Mouse (Mus musculus): ENCODE data around the gene Pdlim7. TPM values are rescaled to one million over a fixed set of nuclear protein-coding genes. Genes with fewer than 3 reads are reported as not detected.
A peak's percentile ranks its signal among the peaks of the same experiment; 100 is the strongest.

Pdlim7 gene
- total and polyA plus RNA-seq, 3 experiments: 46.9 to 98.2 (median 54.0) TPM

GRCm38 (mm10) chr13:55472132-55473022 is 41.1 kb downstream of the Pdlim7 start:
- Histone ChIP-seq H3K4me3 (peak overlapping the region; percentile 70), H3K27ac (peak overlapping the region; percentile 62), H3K9ac (ENCODE audit: low read depth, low read length) (peak overlapping the region; percentile 91), H3K4me1 (ENCODE audit: control insufficient read depth, insufficient read depth, low read length) (peaks cover 2% of the 10 kb centered on the region; the same call in 1 of the 2 replicates), H3K27me3 (ENCODE audit: control insufficient read depth, insufficient read depth, low read length) (no peaks in the 10 kb centered on the region), H3K36me3 (ENCODE audit: control insufficient read depth, insufficient read depth, low read length) (no peaks in the 10 kb centered on the region), H3K79me2 (replicated peaks; ENCODE audit: control insufficient read depth, insufficient read depth, low read length) (no peaks in the 10 kb centered on the region)
- TF ChIP-seq CTCF (IDR thresholded peaks at IDR 0.05) (0 out of 2 replicates have a peak, but pooled peaks have one; percentile 16), POLR2A (IDR thresholded peaks at IDR 0.05; ENCODE audit: insufficient read depth, low read depth, low read length) (no peak)
- WGBS: under 1% methylated on average over 102 of the region's 103 CpGs
- intact Hi-C loops (cut with DNase I): loop anchor here (2.0 kb wide), 2 partner anchors 26 to 40 kb away; partner anchors contain the start of gene Pdlim7
- peak; percentile 73 to 77 for DNase-seq

- Histone ChIP-seq H3K27ac (peak overlapping the region; percentile 62), H3K79me2 (replicated peaks; ENCODE audit: control insufficient read depth, insufficient read depth, low read length) (no peaks in the 10 kb centered on the region), H3K27me3 (ENCODE audit: control insufficient read depth, insufficient read depth, low read length) (no peaks in the 10 kb centered on the region), H3K4me3 (peak overlapping the region; percentile 70), H3K36me3 (ENCODE audit: control insufficient read depth, insufficient read depth, low read length) (no peaks in the 10 kb centered on the region), H3K4me1 (ENCODE audit: control insufficient read depth, insufficient read depth, low read length) (peaks cover 2% of the 10 kb centered on the region; the same call in 1 of the 2 replicates), H3K9ac (ENCODE audit: low read depth, low read length) (peak overlapping the region; percentile 91)
- TF ChIP-seq EP300 (IDR thresholded peaks at IDR 0.05; ENCODE audit: insufficient read depth, low read depth, low read length) (no peak), POLR2A (IDR thresholded peaks at IDR 0.05; ENCODE audit: insufficient read depth, low read depth, low read length) (no peak), CTCF (IDR thresholded peaks at IDR 0.05) (no peak)
- no peak for DNase-seq
- intact Hi-C loops (cut with DNase I): loop anchor here (1.0 to 2.0 kb wide), 4 partner anchors 25 to 66 kb away; partner anchors contain the start of gene Pdlim7
- under 1% methylated on average over 31 of the region's 31 CpGs for WGBS
These were observed 41.7 kb downstream of the Pdlim7 start for GRCm38 (mm10) chr13:55471819-55472131.

DNA sequence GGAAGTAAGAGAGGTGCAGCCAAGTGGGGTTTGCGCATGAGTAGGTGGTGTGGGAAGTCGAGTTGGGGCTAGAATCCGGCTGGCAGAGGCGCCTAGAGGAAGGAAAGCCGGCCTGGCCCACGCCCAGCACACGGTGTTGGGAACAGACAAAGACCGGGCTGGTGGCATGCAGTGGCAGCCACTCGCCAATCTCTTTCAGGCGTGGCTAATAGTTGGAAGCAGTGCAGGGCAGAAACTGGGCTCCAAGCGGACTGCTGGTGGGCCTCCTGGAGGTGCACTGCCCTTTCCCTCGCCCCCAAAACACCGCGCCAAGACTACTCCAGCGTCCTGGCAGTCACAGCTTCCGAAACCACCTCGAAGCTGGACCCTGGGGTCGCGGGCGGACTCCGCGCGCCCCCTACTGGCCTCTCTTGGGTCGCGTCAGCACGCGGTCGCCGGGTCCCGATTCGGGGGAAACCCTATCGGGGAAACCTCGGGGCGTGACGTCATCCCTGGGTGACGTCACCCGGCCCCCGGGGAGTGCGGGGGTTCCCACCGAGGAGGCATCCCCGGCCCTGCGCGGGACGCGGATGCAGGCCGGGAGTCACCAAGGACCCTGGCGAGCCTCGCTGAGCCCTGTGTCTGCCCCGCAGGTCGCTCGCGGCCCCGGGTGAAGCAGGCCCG is 42.2 kb downstream of the Pdlim7 start:
- Histone ChIP-seq H3K4me3 (peak overlapping the region; percentile 70), H3K27ac (peak overlapping the region; percentile 62), H3K27me3 (ENCODE audit: control insufficient read depth, insufficient read depth, low read length) (no peaks in the 10 kb centered on the region), H3K4me1 (ENCODE audit: control insufficient read depth, insufficient read depth, low read length) (peaks cover 2% of the 10 kb centered on the region; the same call in 1 of the 2 replicates), H3K36me3 (ENCODE audit: control insufficient read depth, insufficient read depth, low read length) (no peaks in the 10 kb centered on the region), H3K9ac (ENCODE audit: low read depth, low read length) (peak overlapping the region; percentile 91), H3K79me2 (replicated peaks; ENCODE audit: control insufficient read depth, insufficient read depth, low read length) (no peaks in the 10 kb centered on the region)
- DNase-seq: peak; percentile 90
- no peak; the same call in none of the 2 replicates for TF ChIP-seq CTCF (IDR thresholded peaks at IDR 0.05)
- no peak for TF ChIP-seq EP300 (IDR thresholded peaks at IDR 0.05; ENCODE audit: insufficient read depth, low read depth, low read length)
- no peak for TF ChIP-seq POLR2A (IDR thresholded peaks at IDR 0.05; ENCODE audit: insufficient read depth, low read depth, low read length)
- WGBS: 2% methylated on average over 54 of the region's 54 CpGs
- intact Hi-C loops (cut with DNase I): loop anchor here (1.0 kb wide), 2 partner anchors 53 to 66 kb away; no protein-coding TSS in a partner anchor

DNA sequence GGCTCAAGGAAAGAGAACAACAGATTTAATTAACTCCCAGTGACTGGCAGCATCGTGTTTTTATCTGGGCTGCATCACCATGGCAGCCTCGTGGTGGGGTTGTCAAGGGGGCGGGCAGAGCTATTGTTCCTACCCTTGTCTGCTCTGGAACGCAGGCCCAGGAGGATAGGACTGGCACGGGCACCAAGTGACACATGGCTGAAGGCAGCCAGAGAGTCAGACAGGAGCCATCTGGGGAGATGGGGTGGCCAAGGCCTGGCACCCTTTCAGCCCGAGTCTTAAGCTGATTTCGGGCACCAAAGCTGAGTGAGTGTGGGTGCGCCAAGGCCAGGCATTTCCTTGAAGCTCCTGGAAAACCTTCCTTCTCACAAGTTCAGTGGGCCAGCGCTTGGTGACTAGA is 43.1 kb downstream of the Pdlim7 start:
- DNase-seq: no peak
- Histone ChIP-seq H3K27ac (no peak overlapping the region), H3K36me3 (ENCODE audit: control insufficient read depth, insufficient read depth, low read length) (no peaks in the 10 kb centered on the region), H3K4me1 (ENCODE audit: control insufficient read depth, insufficient read depth, low read length) (peaks cover 2% of the 10 kb centered on the region; the same call in 1 of the 2 replicates), H3K27me3 (ENCODE audit: control insufficient read depth, insufficient read depth, low read length) (no peaks in the 10 kb centered on the region), H3K79me2 (replicated peaks; ENCODE audit: control insufficient read depth, insufficient read depth, low read length) (no peaks in the 10 kb centered on the region), H3K4me3 (no peak overlapping the region), H3K9ac (ENCODE audit: low read depth, low read length) (no peak overlapping the region)
- intact Hi-C loops (cut with DNase I): no loop called here
- 66% methylated on average over 9 of the region's 9 CpGs for WGBS
- TF ChIP-seq CTCF (IDR thresholded peaks at IDR 0.05) (no peak), POLR2A (IDR thresholded peaks at IDR 0.05; ENCODE audit: insufficient read depth, low read depth, low read length) (no peak), EP300 (IDR thresholded peaks at IDR 0.05; ENCODE audit: insufficient read depth, low read depth, low read length) (no peak)

DNA sequence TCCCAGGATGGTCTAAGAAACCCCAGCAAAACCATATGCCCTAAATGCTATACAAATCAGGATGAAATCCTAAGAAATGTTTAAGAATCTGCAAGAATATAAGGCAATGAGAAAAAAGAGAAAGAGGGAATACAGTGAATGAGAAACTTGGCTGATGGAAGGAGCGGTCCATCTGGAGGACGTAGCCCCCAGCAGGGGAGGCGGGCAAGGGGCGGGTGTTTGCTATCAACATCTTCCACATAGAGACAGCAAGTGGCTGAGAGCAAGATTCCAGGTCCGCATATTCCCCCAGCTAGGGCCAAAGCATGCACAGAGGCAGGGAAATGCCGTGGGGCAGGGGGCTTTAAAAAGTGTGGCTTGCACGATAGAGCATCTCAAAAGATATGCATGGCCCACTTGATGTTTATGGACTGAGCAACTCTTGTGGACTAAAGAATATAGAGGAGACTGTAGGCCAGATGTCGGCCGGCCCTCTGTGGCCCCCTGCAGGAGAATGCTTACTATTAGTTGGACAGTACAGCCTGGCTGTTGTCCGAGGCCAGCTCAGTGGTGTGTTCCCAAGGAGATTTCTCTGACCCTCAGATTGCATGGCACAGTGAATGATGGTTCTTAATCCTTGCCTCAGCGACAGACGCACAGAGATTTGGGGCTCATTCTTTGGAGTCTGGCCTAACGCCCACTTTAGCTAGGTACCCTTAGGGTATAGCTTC is 44.5 kb downstream of the Pdlim7 start:
- intact Hi-C loops (cut with DNase I): no loop called here
- no peak for DNase-seq
- no peak overlapping the region for H3K27ac ChIP-seq
- TF ChIP-seq EP300 (IDR thresholded peaks at IDR 0.05; ENCODE audit: insufficient read depth, low read depth, low read length): no peak
- no peak for TF ChIP-seq POLR2A (IDR thresholded peaks at IDR 0.05; ENCODE audit: insufficient read depth, low read depth, low read length)
- peak; percentile 76 for TF ChIP-seq CTCF (IDR thresholded peaks at IDR 0.05)
- H3K4me3 ChIP-seq: no peak overlapping the region
- no peaks in the 10 kb centered on the region for H3K27me3 ChIP-seq (ENCODE audit: control insufficient read depth, insufficient read depth, low read length)
- no peak overlapping the region for H3K9ac ChIP-seq (ENCODE audit: low read depth, low read length)
- H3K79me2 ChIP-seq (replicated peaks; ENCODE audit: control insufficient read depth, insufficient read depth, low read length): no peaks in the 10 kb centered on the region
- peaks cover 2% of the 10 kb centered on the region; the same call in 1 of the 2 replicates for H3K4me1 ChIP-seq (ENCODE audit: control insufficient read depth, insufficient read depth, low read length)
- WGBS: 37% methylated on average over 13 of the region's 13 CpGs
- no peaks in the 10 kb centered on the region for H3K36me3 ChIP-seq (ENCODE audit: control insufficient read depth, insufficient read depth, low read length)

Data from heart, adult 2 months (tissue).